ENCODE assay signal across 7 mouse cellular contexts in the genomic region with DNA sequence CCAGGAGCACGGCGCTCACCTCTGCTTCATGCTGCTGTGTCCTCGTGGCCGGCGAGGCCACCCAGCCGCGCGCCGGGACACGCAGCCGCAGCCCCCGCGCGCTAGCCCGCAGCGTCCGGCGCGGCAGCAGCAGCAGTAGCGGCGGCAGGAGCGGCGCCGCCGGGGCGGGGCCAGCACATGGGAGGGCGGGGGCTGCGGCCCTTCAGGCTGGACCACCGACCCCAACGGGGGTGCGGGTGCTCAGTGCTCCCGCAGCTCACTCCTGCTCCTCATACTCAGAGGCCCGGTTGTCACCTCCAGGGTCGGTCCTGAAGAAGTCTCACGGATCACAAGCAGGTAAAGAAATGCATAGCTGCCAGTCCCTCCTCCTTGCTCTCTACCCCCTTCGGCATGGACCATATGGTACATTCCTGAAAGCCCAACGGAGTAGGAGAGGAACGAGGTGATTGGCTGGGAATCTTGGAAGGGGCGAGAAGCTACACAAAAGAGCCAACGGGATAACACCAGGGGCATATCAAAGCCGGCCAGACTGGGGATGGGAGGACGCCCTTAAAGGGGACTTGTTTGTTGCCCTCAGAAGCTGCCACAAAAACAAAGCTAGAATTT. TPM values are rescaled to one million over a fixed set of nuclear protein-coding genes. Genes with fewer than 3 reads are reported as not detected.
DNase-seq lines count a peak whose midpoint lies in the region; ATAC-seq lines count a peak whose summit lies in the region.

No protein-coding gene starts in this region.

- H3K9ac ChIP-seq in midbrain, embryonic 13.5 days (replicated peaks): peak overlapping the region; percentile 93

- ATAC-seq in granulocyte monocyte progenitor cell, adult 5-6 weeks (replicated peaks; ENCODE audit: poor library complexity, severe bottlenecking): peak; percentile 93
- peak; percentile 98 for ATAC-seq in midbrain, embryonic 13.5 days

- H3K36me3 ChIP-seq in embryonic facial prominence, embryonic 10.5 days (replicated peaks): peaks cover 14% of the 10 kb centered on the region
- H3K36me3 ChIP-seq in limb, embryonic 10.5 days: peaks cover 11% of the 10 kb centered on the region; the same call in 1 of the 2 replicates
- peaks cover 8% of the 10 kb centered on the region; the same call in 1 of the 2 replicates for H3K36me3 ChIP-seq in midbrain, embryonic 13.5 days

- peak overlapping the region; percentile 98 for H3K27ac ChIP-seq in embryonic facial prominence, embryonic 10.5 days (replicated peaks)
- peak overlapping the region; percentile 97 for H3K27ac ChIP-seq in limb, embryonic 10.5 days
- H3K27ac ChIP-seq in midbrain, embryonic 13.5 days: peak overlapping the region; percentile 92

- H3K4me2 ChIP-seq in midbrain, embryonic 13.5 days (replicated peaks): peak overlapping the region; percentile 96

- DNase-seq in adrenal gland, postnatal 10 days: peak; percentile 91
- peak; percentile 91 for DNase-seq in embryonic facial prominence, embryonic 10.5 days (ENCODE audit: low spot score)
- peak; percentile 96 for DNase-seq in kidney, adult 11 months
- DNase-seq in limb, embryonic 10.5 days (ENCODE audit: low spot score): peak; percentile 91
- DNase-seq in spleen, adult 12 weeks (ENCODE audit: low spot score): peak; percentile 85

- H3K4me3 ChIP-seq in embryonic facial prominence, embryonic 10.5 days: peak overlapping the region; percentile 84
- H3K4me3 ChIP-seq in limb, embryonic 10.5 days: peak overlapping the region; percentile 85
- H3K4me3 ChIP-seq in midbrain, embryonic 13.5 days (replicated peaks): peak overlapping the region; percentile 96

- no peaks in the 10 kb centered on the region for H3K9me3 ChIP-seq in embryonic facial prominence, embryonic 10.5 days
- no peaks in the 10 kb centered on the region for H3K9me3 ChIP-seq in limb, embryonic 10.5 days (replicated peaks)
- H3K9me3 ChIP-seq in midbrain, embryonic 13.5 days: no peaks in the 10 kb centered on the region

- WGBS in embryonic facial prominence, embryonic 10.5 days: under 1% methylated on average over 42 of the region's 42 CpGs
- under 1% methylated on average over 42 of the region's 42 CpGs for WGBS in limb, embryonic 10.5 days
- WGBS in midbrain, embryonic 13.5 days: under 1% methylated on average over 31 of the region's 42 CpGs

- H3K4me1 ChIP-seq in embryonic facial prominence, embryonic 10.5 days: peaks cover 53% of the 10 kb centered on the region
- peaks cover 42% of the 10 kb centered on the region for H3K4me1 ChIP-seq in limb, embryonic 10.5 days
- H3K4me1 ChIP-seq in midbrain, embryonic 13.5 days (replicated peaks): peaks cover 56% of the 10 kb centered on the region

- no peaks in the 10 kb centered on the region for H3K27me3 ChIP-seq in embryonic facial prominence, embryonic 10.5 days (replicated peaks; ENCODE audit: low read depth, poor library complexity, severe bottlenecking)
- H3K27me3 ChIP-seq in limb, embryonic 10.5 days (ENCODE audit: low read depth, poor library complexity, severe bottlenecking): no peaks in the 10 kb centered on the region
- H3K27me3 ChIP-seq in midbrain, embryonic 13.5 days: no peaks in the 10 kb centered on the region

RNA-seq across cellular contexts. Expression of a gene that starts 20.7 kb away (rescaled TPM):
- 10 to 100 TPM; 43.0 to 75.5 TPM for total RNA-seq in adrenal gland, postnatal 10 days (2021)
- polyA plus RNA-seq in embryonic facial prominence, embryonic 10.5 days (2016; fragmentation: Nextera tagmentation; extraction: Ambion mirVana): 9.9 and 10.4 TPM in 2 replicates
- 10.7 and 11.2 TPM in 2 replicates for total RNA-seq in granulocyte monocyte progenitor cell, adult 5-6 weeks (2014; fragmentation: Nextera tagmentation)
- 5.6 and 6.4 TPM in 2 replicates for total RNA-seq in granulocyte monocyte progenitor cell, adult 5-6 weeks (2017)
- polyA plus RNA-seq in limb, embryonic 10.5 days (2016; fragmentation: Nextera tagmentation; extraction: Ambion mirVana): 8.2 and 9.8 TPM in 2 replicates
- polyA plus RNA-seq in midbrain, embryonic 13.5 days (2015; fragmentation: Nextera tagmentation; extraction: Ambion mirVana): 29.7 and 35.7 TPM in 2 replicates

Comparison
In these comparisons a context has a peak if more than half of its experiments do, and no peak if none do; other contexts are left out.
1. Peak in every context shown above with its lines: DNase-seq, ATAC-seq, H3K4me3 ChIP-seq and H3K27ac ChIP-seq.